Mouse (Mus musculus): ENCODE data around the gene Ly6g6f.

Ly6g6f gene

DNA sequence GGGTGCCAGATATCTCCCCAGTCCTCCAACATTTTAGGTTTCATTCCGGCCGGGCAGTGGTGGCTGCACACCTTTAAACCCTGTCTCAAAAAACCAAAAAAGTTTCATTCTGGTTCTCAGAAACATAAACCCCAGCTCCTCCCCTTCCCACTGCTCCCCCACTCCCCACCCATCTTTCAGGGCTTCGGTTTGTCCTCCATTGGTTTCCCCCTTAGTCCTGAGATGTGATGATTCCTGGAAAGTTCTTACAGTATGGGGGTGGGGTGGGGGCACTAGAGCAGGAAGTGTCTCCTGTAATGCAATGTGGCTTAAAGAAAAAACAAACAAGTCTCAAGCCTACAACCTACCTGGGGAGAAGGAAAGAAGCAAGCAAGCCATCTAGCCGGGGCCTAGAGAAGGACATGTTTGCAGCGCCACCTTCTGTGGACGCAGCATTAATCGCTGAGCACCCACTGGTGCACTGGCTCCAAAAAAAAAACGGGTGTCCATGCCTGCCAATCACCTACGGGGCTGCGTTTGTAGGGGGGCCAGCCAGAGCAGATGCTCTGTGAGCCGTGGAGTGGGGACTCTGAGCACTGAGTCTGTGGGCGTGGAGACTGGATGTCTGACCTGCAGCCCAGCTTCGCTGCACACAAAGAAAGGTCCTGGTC is 20.5 kb upstream of the Ly6g6f start:
- DNase-seq: peak; percentile 68 to 69

DNA sequence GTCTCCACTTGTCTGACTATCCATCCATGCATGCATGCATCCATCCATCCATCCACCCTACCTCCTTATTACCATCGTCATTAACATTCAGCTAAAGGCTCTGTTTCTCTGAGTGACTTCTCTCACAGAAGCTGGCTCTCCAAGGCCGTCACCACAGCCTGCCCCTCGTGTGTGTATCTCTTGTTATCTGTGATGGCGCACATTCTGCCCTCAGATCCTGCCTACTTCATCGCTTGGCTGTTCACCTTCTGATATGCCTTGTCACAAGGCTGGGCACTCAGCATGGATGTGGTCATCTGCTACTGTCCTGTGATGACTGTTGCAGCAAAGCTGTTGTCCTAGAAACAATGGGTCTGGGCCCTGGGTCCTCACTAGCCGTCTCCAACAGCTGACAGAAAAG is 19.3 kb upstream of the Ly6g6f start:
- DNase-seq: no peak

DNA sequence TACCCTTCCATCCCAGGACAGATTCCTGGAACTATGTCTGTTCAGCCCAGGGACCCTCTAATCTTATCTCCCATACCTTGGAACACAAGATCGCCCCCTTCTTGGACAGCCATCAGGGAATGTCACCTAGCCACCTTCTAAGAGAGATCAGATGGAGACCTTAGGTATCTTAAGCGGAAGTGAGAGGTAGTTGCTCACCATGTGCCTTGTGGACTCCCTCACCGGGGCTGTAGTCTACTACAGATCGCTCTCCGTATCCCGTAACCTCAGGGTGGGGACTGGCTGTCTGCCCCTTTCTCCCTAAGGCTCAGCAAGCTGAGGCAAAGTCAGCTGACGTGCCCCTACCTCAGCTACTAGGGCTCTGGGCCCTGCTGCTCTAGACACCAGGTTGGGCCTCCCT is 18.7 kb upstream of the Ly6g6f start:
- DNase-seq: no peak

DNA sequence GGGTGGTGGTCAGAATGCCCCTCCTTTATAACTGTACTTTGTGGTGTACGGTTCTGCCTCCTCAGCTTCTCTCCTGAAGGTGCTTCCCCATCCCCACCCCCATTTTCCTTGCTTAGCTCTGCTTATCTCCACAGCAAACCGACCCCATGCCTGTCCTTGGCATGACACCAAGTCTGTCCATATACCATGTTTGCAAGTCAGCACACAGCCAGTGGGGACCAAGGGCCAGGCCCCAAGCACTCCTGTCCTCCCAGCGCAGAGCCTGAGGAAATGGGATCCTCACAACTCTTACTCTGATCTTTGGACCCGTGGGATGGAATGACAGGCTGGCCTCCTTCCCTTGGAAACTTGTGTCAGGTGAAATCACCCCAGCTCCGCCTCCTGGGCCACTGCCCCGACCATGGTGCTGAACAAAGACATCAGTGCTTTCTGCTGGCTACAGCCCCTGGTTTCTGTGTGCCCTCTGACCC is 17.8 kb upstream of the Ly6g6f start:
- no peak for DNase-seq

DNA sequence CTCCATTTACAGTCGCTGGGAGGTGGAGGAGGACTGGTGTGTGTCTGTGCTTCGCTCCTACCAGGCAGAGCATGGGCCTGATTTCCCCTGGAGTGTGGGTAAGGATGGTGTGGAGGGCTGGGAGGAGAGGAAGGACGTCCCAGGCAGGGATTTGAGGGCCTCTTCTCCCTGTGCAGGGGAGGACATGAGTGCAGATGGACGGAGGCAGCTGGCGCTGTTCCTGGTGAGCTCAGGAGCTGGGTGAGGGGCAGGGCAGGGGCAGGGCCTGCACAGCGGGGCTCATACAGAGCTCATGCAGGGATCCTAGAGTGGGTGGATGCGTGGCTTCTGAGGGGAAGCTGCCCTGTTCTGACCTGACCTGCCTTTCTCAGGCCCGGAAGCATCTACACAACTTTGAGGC is 16.9 kb upstream of the Ly6g6f start:
- no peak for DNase-seq

DNA sequence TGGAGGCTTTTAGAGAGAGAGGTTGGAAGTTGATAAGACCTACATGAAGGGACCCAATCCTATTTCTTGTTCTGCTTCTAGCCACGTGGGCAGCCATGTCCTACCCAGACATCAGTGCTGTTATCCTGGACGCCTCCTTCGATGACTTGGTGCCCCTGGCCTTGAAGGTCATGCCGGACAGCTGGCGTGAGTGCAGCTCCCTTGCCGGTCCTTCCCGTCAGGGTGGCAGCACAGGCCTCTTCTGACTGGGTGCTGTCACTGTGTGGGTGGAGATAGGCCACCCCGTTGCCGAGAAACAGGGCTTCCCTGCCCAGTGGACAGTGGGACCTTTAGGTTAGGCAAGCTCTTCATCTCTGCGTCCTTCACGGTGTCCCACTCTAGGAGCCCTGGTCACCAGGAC is 15.8 kb upstream of the Ly6g6f start:
- no peak for DNase-seq

DNA sequence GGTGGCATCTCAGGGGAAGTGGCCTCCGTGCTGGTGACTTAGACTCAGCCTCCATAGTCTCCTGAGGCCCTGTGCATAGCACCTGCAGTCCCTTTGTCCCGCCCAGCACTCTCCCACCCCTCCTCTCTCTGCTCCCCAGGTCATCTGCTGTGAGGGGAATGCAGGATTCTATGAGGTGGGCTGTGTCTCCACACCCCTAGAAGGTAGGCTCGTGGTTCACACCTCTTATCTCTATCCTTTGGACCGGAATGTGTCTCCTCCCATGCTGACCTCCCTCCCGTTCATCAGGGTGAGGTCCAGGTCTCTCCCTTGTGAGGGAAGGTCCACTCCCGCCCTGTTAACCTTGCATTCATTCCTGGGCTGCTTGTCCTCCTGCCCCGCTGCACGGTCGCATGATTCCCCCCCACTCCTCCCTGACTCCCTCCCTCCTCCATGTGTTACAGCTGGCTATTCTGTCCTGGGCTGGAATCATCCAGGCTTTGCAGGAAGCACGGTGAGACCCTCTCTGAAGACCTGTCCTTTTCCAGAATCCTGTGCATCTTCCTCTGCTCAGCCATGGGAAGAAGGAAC is 14.9 kb upstream of the Ly6g6f start:
- no peak for DNase-seq

DNA sequence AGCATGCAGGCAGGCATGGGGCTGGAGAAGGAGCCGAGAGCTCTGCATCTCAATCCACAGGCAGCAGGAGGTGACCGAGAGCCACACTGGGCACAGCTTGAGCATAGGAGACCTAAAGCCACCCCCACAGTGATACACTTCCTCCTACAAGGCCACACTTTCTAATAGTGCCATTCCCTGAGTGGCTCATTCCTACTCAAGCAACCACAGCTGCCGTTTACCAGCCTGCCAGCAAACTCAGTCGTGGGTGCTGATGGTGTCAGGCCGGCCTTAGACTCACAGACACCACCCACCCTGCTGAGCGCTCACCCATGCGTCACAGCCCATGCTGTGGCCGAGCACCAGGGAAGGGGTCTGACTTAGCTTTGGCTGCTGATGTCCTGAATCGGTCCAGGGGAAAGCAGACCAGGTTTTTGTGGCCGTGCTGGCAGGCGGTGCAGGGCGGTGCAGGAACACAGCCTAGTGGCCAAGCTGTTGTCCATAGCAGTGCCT is 11.8 kb upstream of the Ly6g6f start:
- DNase-seq: peak; percentile 72 to 74

DNA sequence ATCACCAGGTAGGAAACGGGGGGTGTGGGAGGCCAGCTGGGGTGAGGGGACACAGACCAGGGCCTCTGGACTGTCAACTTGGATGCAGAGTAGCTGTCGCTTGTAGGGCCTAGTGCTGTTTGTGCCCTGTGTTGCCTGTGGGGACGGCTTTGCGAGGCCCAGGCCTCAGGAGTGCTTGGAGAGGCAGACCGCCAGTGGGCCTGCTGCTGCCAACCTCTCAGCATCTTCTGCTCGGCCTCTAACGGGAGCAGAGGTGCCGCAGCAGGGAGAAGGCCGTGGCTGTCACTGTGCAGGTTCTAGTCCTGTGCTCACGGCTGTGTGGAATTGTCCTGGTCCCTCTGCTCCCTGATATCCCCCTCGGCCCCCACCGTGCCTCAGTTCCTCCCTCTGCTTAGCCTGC is 11.2 kb upstream of the Ly6g6f start:
- DNase-seq: no peak

DNA sequence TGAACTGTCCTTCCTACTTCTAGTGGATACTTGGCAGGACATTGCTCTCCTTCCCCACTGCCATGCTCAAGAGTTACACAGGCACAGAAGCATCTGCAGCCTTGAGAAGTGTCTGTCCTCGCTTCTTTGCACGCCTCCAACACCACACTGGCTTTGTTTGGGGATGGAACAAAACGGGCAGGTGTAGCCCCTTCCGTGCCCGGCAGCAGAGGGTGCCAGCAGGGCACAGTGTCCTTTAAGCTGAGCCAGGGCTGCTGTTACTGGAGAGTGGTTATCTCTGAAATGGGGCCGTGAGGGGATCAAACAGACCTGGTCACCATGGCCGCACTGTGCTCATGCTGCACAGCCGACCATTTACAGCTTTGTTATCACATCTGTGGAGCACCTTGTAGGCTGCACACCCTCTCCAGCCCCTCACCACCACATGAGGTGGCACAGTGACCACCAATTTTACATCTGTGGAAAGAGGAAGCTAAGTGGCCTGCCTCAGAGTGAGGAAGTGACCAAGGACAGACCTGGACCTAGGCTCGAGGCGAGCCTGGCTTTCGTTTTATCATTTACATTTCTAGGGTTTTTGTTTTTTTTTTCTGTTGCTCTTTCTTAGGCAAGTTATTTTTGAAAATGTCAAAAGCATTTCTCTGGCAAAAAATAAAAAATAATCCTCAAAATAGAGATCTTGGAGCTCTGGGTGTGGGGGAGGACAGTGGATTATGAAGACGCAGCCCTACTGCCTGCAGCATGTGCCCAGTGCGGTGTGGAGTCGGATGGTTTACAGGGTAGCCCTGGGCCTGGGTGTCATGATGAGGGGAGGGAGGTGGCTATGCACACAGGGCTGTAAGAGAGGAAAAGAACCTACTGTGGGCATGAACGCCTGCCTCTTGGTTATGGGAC is 9.3 kb upstream of the Ly6g6f start:
- no peak for DNase-seq

DNA sequence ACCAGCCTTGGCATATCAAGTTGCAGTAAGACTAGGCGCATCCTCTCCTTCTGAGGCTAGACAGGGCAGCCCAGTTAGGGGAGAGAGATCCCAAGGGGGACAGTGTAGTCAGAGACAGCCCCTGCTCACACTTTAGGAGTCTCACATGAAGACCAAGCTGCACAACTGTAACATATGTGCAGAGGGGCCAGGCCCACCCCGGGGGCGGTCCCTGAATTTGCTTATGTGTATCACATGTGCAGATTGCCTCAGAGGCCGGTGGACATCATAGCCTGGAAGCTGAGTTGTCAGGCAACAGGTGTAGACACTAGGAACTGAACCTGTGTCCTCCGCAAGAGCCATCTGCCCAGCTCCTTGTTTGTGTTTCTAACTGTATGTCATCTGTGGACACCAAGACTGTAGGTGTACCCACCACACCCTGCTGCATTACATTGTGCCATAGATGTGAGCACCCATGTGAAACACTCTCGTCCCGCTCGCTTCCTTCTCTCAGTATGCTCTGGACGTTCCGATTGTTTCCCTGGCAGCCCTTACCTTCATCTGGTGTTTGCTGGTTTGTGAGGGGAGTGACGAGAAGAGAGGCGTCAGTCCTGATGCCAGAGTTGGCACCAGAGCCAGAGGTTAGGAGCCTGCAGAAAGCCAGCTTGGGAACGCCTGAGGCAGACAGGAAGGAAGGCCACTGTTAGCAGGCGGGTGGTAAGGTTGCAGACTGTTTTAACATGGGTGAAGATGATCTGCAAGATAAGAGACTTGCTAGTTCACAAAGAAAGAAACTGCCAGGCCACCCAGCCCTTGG is 7.2 kb upstream of the Ly6g6f start:
- no peak for DNase-seq

DNA sequence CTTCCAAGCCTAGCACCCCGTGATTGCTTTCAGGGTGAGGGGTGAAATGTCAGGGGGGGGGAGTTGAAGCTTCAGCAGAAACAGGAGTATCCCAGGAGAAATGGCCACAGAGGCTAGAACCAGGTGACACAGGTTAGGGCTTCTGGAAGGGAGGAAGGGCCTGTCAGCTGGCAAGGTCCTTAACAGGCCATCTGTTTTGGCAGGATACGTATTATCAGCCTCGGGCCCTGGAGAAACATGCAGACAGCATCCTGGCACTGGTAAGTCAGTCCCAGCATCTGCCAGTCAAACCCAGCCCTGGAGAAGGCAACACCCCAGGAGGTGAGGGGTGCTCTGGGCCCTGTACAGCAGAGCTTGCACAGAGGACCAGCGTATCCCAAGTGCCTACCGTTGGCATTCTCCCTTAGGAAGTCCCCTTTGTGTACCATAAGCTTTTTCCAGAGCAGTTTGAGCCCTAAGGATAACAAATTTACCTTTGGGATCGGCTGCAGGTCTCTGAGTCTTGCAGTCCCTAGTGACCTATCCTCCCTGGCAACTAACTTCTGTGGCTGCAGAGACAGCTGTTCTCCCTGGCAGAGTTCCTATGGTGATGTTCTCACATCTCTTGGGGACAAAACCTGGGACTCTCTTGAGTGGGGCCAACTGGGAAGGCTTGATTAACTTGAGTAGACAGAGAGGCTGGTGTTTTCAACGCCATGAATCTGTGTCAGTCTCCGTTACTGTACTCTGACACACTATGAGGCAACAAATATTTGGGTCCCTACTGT is 4.9 kb upstream of the Ly6g6f start:
- peak; percentile 82 to 85 for DNase-seq

DNA sequence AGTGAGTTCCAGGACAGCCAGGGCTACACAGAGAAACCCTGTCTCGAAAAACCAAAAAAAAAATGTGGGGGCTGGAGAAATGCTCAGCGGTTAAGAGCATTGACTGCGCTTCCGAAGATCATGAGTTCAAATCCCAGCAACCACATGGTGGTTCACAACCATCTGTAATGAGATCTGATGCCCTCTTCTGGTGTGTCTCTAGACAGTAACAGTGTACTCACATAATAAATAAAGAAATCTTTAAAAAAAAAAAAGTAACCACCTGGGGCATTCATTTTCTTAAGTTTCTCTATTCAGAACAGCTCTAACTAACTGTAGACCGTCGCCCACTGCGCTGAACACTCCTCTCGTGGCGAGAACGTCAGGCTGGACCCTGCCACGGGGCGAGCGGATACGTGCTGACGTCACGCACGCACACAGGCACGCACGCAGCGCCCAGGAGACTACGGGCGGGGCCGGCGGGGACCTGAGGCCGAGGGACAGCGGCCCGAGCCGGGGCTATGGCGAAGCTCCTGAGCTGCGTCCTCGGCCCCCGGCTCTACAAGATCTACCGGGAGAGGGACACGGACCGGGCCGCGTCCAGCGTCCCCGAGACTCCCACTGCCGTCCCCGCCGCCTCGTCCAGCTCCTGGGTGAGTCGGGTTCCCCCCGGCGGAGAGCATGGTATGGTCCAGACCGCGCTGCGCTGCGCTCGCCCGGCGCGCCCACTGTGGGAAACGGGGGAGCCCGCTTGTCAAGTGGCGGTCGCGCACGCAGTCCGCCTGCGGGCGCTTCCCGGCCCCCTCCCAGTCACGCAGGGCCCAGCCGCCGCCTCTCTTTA is 3.6 kb upstream of the Ly6g6f start, which contains the start of gene Abhd16a:
Gene Abhd16a, plus strand, starts transcription at position 439 of the 820 bp plus-strand sequence.
- peak; percentile 94 to 95 for DNase-seq

DNA sequence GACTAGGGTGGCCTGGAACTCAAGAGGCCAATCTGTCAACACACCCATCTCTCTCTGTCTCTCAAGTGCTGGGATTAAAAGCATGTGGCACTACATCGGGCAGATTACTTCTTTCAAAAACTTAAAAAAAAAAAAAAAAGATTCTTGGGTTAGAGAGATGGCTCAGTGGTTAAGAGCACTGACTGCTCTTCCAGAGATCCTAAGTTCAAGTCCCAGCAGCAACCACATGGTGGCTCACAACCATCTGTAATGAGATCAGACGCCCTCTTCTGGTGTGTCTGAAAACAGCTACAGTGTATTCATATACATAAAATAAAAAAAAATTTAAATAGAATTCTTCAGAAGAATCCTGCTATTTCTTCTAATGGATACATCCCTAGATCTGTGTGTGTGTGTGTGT is 2.7 kb upstream of the Ly6g6f start:
- DNase-seq: no peak

DNA sequence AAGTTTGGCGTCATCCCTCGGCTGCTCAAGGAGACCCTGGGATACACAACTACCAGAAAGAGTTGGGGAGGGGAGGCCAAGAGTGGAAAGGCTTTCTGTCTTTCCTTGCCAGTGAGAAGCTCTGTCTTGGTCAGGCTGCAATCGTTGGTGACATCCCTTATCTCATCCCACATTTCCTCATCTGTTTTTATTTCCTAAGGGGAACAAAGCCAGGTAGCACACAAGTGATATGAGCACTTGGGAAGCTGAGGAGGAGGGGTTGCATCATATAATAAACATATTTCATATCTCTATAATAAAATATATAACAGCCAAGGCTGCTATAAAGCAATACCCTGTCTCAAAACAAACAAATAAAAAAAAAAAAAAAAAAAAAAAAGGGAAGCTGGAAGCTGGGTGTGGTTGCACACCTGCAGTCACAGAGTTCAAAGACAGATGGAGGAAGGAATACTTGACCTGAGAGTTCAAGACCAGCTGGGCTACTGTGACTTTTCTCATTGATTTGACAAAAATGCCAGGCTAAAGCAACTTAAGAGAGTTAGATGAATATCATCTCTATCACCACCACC is 1.4 kb downstream of the Ly6g6f start:
- no peak for DNase-seq

DNA sequence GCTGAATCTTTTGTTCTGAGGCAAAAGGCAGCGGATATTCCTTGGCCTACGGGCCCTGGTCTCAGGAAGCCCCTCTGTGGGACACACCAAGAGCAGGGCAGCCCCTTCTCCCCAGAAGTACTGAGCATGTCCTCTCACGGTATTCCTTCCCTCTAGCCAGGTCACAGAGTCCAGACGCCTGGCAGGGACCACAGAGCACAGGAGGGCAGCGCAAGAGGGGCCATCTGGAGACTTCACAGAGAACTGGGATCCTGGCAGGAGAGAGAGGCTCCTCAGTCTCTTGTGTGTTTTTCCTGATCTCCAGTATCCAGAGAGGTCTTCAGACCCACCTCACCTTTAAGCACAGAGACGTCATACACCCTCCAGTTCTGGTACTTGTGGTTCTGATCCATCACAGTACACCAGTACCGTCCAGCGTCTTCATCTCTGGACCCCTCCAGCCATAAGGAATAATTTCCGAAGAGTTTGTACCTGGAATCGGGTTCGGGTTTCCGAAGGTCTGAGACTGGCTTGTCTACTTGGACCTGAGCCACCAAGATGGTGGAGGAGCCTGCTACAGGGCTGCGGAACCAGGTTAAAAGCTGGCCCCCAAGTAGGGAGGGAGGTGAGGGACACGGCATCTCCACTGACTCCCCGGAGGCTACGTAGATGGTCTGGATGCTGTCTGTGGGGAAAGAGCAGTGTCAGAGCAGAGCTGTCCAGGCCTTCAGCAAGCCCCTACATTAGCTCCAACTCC is 2.4 kb downstream of the Ly6g6f start:
- DNase-seq: peak; percentile 72 to 75

DNA sequence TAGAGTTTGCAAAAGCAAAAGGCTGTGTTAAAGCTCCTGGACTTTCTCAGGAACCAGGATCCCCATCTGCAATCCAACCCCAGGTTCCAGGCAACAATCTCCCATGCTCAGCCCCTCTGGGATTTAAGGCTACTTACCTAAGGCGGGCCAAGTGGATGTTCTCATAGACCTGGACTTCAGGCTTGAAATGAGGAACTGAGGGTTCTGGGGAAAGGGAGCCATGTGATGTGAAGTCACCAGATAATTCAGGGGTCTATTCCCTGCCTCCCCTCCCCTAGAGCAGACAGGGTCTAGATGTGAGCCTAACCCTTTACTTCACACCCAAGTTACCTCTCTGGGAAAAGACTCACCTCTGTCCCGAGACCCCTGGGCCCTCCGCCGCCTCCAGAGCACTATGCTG is 4.7 kb downstream of the Ly6g6f start:
- DNase-seq: no peak

DNA sequence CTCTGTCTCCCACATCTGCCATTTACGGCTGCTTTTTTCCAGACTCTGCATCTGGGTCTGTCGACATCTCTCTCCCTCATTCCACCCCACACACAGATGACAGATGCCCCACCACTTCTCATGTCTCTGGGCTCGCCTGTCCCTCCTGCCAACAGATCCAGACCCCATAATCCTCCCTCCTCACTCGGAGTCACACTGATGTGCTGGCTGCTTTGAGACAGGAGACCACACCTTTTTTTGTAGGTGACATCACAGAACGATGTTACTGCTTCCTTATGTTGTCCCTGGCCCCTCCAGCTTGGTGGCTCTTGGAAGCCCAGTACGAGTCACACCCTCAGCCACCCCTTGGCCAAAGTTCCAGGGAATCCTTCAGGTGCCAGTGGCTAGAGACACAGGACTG is 5.2 kb downstream of the Ly6g6f start:
- no peak for DNase-seq

DNA sequence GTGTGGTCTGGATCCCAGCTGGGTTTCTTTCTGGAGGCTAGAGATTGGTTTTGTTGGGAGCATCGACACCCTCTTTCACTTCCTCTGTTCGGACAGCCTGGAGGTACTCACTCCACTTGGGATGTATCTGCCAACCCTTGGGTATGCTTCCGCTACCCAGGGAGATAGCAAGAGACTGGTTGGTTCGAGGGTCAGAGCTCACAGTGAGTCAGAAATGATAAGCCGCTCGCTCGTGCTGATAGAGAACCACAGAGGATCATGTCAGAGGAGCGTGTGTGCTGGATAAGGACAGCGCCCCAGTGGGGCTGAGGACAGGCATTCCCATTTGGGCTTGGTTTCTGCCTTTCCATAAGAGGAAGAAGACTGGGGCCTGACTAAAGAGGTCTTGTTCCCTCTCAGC is 5.6 kb downstream of the Ly6g6f start:
- no peak for DNase-seq

DNA sequence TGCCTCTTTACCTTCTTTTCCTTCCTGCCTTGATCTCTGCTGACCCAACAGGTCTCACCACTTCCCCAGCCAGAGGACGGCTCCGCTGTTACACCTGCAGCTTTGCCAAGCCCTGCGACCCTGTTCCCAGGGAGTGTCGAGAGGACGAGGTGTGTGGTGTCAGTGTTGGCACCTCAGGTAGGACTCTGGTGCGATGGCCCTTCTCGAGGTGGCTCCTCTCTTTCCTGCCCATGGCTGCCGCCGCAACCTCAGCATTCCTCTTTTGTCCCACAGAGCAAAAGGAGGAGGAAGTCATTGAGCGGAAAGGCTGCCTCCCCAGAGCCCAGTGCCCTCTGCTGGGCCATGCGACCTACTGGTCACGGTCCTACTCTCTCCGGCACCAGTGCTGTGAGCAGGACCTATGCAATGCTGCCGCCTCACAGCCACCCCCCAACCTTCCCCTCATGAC is 7.6 kb downstream of the Ly6g6f start, which contains the start of gene Ly6g6d:
Gene Ly6g6d, minus strand, starts transcription at position 280 of the 448 bp plus-strand sequence.
- DNase-seq: peak in 1 of 2 experiments; percentile 53

All from cerebellum, postnatal 36 days (tissue).